Mouse (Mus musculus) MEL (cell line): ENCODE data around the gene Kpna2. TPM values are rescaled to one million over a fixed set of nuclear protein-coding genes. Genes with fewer than 3 reads are reported as not detected.

Experiments
- DNase-seq: peaks from one replicate; pipeline ENCODE4 v3.0.0; 2011; ENCODE audit warnings: low read depth, low spot score
- H3K27ac ChIP-seq: 2 replicates; pipeline ENCODE4 v1.5.1; 2012; ENCODE audit warnings: low read depth, mild to moderate bottlenecking, control low read depth, low read length, moderate library complexity; ENCODE audit not compliant: control insufficient read depth
- H3K27me3 ChIP-seq, 2 experiments: fragments of 150-350 bp in 1 of 2; sonication (generic) in 1 of 2; 2 replicates each; pipeline ENCODE4 v1.6.1; 2012; ENCODE audit warnings: low read length in 2 of 2, mild to moderate bottlenecking in 2 of 2, improper control_type of control experiment in 1 of 2, moderate library complexity in 1 of 2; ENCODE audit not compliant: insufficient read depth in 2 of 2, control insufficient read depth in 1 of 2
- H3K36me3 ChIP-seq, 2 experiments: 2 replicates each; pipeline ENCODE4 v1.6.1; 2012 to 2014; ENCODE audit warnings: low read length in 2 of 2, improper control_type of control experiment in 1 of 2, inconsistent platforms in 1 of 2, mild to moderate bottlenecking in 1 of 2; ENCODE audit not compliant: insufficient read depth in 2 of 2, control insufficient read depth in 1 of 2
- H3K4me1 ChIP-seq, 2 experiments: fragments of 150-350 bp in 1 of 2; sonication (generic) in 1 of 2; 2 replicates each; pipeline ENCODE4 v1.6.1; 2012; ENCODE audit warnings: low read length in 2 of 2, improper control_type of control experiment in 1 of 2, mild to moderate bottlenecking in 1 of 2; ENCODE audit not compliant: insufficient read depth in 2 of 2, control insufficient read depth in 1 of 2
- H3K4me3 ChIP-seq, 2 experiments: fragments of 150-350 bp in 1 of 2; sonication (generic) in 1 of 2; 2 replicates each; pipeline ENCODE4 v1.5.1; 2012; ENCODE audit warnings: low read depth in 2 of 2, low read length in 2 of 2, mild to moderate bottlenecking in 2 of 2, moderate library complexity in 2 of 2, control low read depth in 1 of 2, improper control_type of control experiment in 1 of 2; ENCODE audit not compliant: control insufficient read depth in 1 of 2, insufficient read depth in 1 of 2
- H3K79me2 ChIP-seq: 2 replicates; pipeline ENCODE4 v1.6.1; 2012; ENCODE audit warnings: mild to moderate bottlenecking, low read length, moderate library complexity; ENCODE audit not compliant: control insufficient read depth, poor library complexity, insufficient read depth
- H3K9ac ChIP-seq: 2 replicates; pipeline ENCODE4 v1.6.1; 2012; ENCODE audit warnings: low read depth, mild to moderate bottlenecking, control low read depth, low read length, moderate library complexity; ENCODE audit not compliant: control insufficient read depth, poor library complexity, severe bottlenecking
- H3K9me3 ChIP-seq: fragments of 150-350 bp; sonication (generic); replicated peaks from 2 replicates; pipeline ENCODE4 v1.6.1; 2012; ENCODE audit warnings: mild to moderate bottlenecking, low read length, improper control_type of control experiment, moderate library complexity; ENCODE audit not compliant: insufficient read depth
- CHD1 ChIP-seq: IDR thresholded peaks from 2 replicates; pipeline ENCODE4 v1.6.1; 2012; ENCODE audit warnings: low read depth, mild to moderate bottlenecking, inconsistent platforms, low read length, improper control_type of control experiment
- ETS1 ChIP-seq: IDR thresholded peaks from 2 replicates; pipeline ENCODE4 v1.6.1; 2012; ENCODE audit warnings: low read depth, mild to moderate bottlenecking, inconsistent platforms, low read length, improper control_type of control experiment, moderate library complexity
- JUND ChIP-seq: IDR thresholded peaks from 2 replicates; pipeline ENCODE4 v1.6.1; 2011; ENCODE audit warnings: low read depth, mild to moderate bottlenecking, improper control_type of control experiment, low read length
- MAX ChIP-seq: IDR thresholded peaks from 2 replicates; pipeline ENCODE4 v1.6.1; 2011; ENCODE audit warnings: low read length, improper control_type of control experiment
- MXI1 ChIP-seq: IDR thresholded peaks from 2 replicates; pipeline ENCODE4 v1.6.1; 2011; ENCODE audit warnings: mild to moderate bottlenecking, low read depth, low read length, improper control_type of control experiment
- NELFE ChIP-seq: IDR thresholded peaks from 2 replicates; pipeline ENCODE4 v1.6.1; 2011; ENCODE audit warnings: low read depth, low read length, improper control_type of control experiment
- POLR2AphosphoS2 ChIP-seq: IDR thresholded peaks from 2 replicates; pipeline ENCODE4 v1.6.1; 2011; ENCODE audit warnings: low read length, improper control_type of control experiment
- RAD21 ChIP-seq: IDR thresholded peaks from 2 replicates; pipeline ENCODE4 v1.6.1; 2011; ENCODE audit warnings: mild to moderate bottlenecking, low read depth, low read length, improper control_type of control experiment
- ZKSCAN1 ChIP-seq: IDR thresholded peaks from 2 replicates; pipeline ENCODE4 v1.6.1; 2012; ENCODE audit warnings: low read depth, mild to moderate bottlenecking, inconsistent platforms, low read length, improper control_type of control experiment, moderate library complexity
- polyA plus RNA-seq, 2 experiments: library from polyadenylated mRNA; stranded (reverse) in 1 of 2; unstranded in 1 of 2; fragments of >175 nt in 1 of 2; fragments of >200 nt in 1 of 2; gene quantifications; 2 replicates each; pipeline versions ENCODE4 v1.2.1 to v1.2.4; 2012; ENCODE audit warnings: low replicate concordance in 2 of 2, low read depth in 1 of 2; ENCODE audit not compliant: insufficient read length in 2 of 2, insufficient read depth in 1 of 2, missing spikeins in 1 of 2
- total RNA-seq: library from RNA; depleted of rRNA; stranded (reverse); fragments of 300-350 nt; gene quantifications from 2 replicates; pipeline ENCODE4 v1.2.3, GENCODE M21; 2012; rRNA removed

The Kpna2 gene
- total and polyA plus RNA-seq, 3 experiments = 13.2 to 216 TPM; not detected in 1

- Histone ChIP-seq H3K4me1 (peaks cover 0 to 5% of the 10 kb centered on the region in 2 experiments; a peak in 1 of 4 replicates), H3K4me3 (no peak overlapping the region), H3K27ac (no peak overlapping the region), H3K9me3 (no peaks in the 10 kb centered on the region), H3K9ac (no peak overlapping the region), H3K36me3 (peaks cover 0 to 3% of the 10 kb centered on the region in 2 experiments; a peak in 1 of 4 replicates), H3K79me2 (no peaks in the 10 kb centered on the region), H3K27me3 (no peaks in the 10 kb centered on the region; a peak in 2 of 4 replicates)
- DNase-seq = no peak
- no peak for TF ChIP-seq CHD1
- no peak for TF ChIP-seq RAD21
- TF ChIP-seq ETS1 = no peak
- no peak for TF ChIP-seq NELFE
- no peak for TF ChIP-seq MAX
- no peak for TF ChIP-seq POLR2AphosphoS2
- TF ChIP-seq JUND = no peak
- TF ChIP-seq MXI1 = no peak
- no peak for TF ChIP-seq ZKSCAN1
Observed at GRCm38 (mm10) chr11:106954116-106954515, 45.2 kb downstream of the Kpna2 start.

Other genes with a start within 250 kb of the Kpna2 start
- 0.12 and 0.20 TPM in 2 replicates for gene Pecam1, start 248.9 kb downstream of the Kpna2 start, total RNA-seq
- gene Pecam1, start 248.9 kb downstream of the Kpna2 start, polyA plus RNA-seq = under 1 TPM in 1 of 2 experiments, not detected in 1; 0.14 TPM
- not detected in 2 replicates for gene Milr1, start 248.3 kb downstream of the Kpna2 start, total RNA-seq
- under 1 TPM in 1 of 2 experiments, not detected in 1; 0.26 TPM for gene Milr1, start 248.3 kb downstream of the Kpna2 start, polyA plus RNA-seq
- 9.2 and 10.7 TPM in 2 replicates for gene Polg2, start 220.0 kb downstream of the Kpna2 start, total RNA-seq
- 1 to 10 TPM in 1 of 2 experiments, not detected in 1; 6.3 TPM for gene Polg2, start 220.0 kb downstream of the Kpna2 start, polyA plus RNA-seq
- 338 and 358 TPM in 2 replicates for gene Ddx5, start 210.4 kb downstream of the Kpna2 start, total RNA-seq
- gene Ddx5, start 210.4 kb downstream of the Kpna2 start, polyA plus RNA-seq = 1,000 to 10,000 TPM in 1 of 2 experiments, 100 to 1,000 TPM in 1; 748 to 3,269 TPM
- gene Cep95, start 210.3 kb downstream of the Kpna2 start, total RNA-seq = 11.2 and 11.6 TPM in 2 replicates
- gene Cep95, start 210.3 kb downstream of the Kpna2 start, polyA plus RNA-seq = 10 to 100 TPM in 1 of 2 experiments, not detected in 1; 12.9 TPM
- gene Smurf2, start 78.8 kb downstream of the Kpna2 start, total RNA-seq = 17.5 and 18.2 TPM in 2 replicates
- 10 to 100 TPM; 15.5 to 67.0 TPM for gene Smurf2, start 78.8 kb downstream of the Kpna2 start, polyA plus RNA-seq
- gene 1810010H24Rik, start 26.1 kb upstream of the Kpna2 start, total RNA-seq = 0.42 and 0.88 TPM in 2 replicates
- 1 to 10 TPM in 1 of 2 experiments, not detected in 1; 2.5 TPM for gene 1810010H24Rik, start 26.1 kb upstream of the Kpna2 start, polyA plus RNA-seq
- gene Bptf, start 132.6 kb upstream of the Kpna2 start, total RNA-seq = 27.5 and 31.2 TPM in 2 replicates
- 10 to 100 TPM; 52.7 to 55.4 TPM for gene Bptf, start 132.6 kb upstream of the Kpna2 start, polyA plus RNA-seq
- 98.9 and 110 TPM in 2 replicates for gene Nol11, start 189.8 kb upstream of the Kpna2 start, total RNA-seq
- 10 to 100 TPM; 58.5 to 93.8 TPM for gene Nol11, start 189.8 kb upstream of the Kpna2 start, polyA plus RNA-seq